In the genomic region with DNA sequence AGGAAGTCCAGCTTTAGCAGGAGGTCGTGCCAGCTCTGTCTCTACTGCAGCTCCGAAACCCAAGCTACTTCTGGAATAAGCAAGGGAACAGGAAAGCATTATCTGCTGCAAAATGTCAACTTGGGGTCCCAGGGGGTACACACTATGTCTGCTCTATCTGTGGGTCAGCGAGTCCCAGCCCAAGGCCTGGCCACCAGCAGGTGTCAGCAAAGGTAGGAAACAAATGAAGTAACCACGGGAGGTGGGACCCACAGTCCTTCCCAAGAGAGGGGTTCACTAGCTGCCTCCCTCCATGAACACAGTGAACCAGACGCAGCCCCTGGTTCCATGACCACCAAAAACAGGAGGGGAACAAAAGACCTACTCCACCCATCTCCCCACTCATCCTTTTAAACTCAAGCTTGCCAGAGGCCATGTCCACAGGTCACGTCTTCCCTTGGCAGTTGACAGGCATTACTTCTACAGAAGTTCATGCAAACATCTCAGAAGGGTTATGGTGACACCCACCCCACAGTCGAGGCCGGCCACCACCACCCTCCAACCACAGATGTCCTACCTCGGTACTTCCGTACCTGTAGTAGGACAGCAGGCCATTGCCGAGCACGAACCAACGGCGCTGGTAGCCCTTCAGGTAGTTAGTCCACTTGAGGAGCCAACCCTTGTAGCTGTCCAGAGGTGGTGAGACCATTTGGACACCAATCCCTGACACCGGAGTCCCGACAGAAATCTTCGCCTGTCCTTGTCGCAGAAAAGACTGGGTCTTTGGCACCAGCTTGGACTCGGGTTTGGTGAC, we compare ENCODE assay signal across 9 mouse cellular contexts. TPM values are rescaled to one million over a fixed set of nuclear protein-coding genes. Genes with fewer than 3 reads are reported as not detected.
DNase-seq lines count a peak whose midpoint lies in the region; ATAC-seq and TF ChIP-seq lines count a peak whose summit lies in the region.
"Had no signal": no experiment of that assay in that cellular context is flagged by ENCODE, and none has a peak within 500 bp of the region (broad histone marks: within the 10 kb centered on the region; RNA-seq: fewer than 3 reads in every experiment).

No protein-coding gene starts in this region.

- no peak for TF ChIP-seq CTCF in stomach, postnatal 0 days (IDR thresholded peaks at IDR 0.05; ENCODE audit: low read depth)

- ATAC-seq in erythroblast, adult 5-6 weeks (replicated peaks; ENCODE audit: low FRiP score, poor library complexity, severe bottlenecking): no peak
- no peak for ATAC-seq in limb, embryonic 14.5 days (ENCODE audit: low FRiP score, low read depth)
- ATAC-seq in stomach, postnatal 0 days (ENCODE audit: low FRiP score, low TSS enrichment): no peak

- peaks cover 12% of the 10 kb centered on the region for H3K4me1 ChIP-seq in erythroblast, embryonic 14.5 days (ENCODE audit: control insufficient read depth)
- H3K4me1 ChIP-seq in limb, embryonic 14.5 days (ENCODE audit: control insufficient read depth, insufficient read depth, low read length): peaks cover 9% of the 10 kb centered on the region; the same call in 1 of the 2 replicates
- H3K4me1 ChIP-seq in stomach, postnatal 0 days (replicated peaks; ENCODE audit: control insufficient read depth, insufficient read depth): 0 out of 2 replicates have a peak, but pooled peaks cover 2% of the 10 kb centered on the region

- peak overlapping the region; percentile 52 for H3K4me3 ChIP-seq in erythroblast, embryonic 14.5 days (replicated peaks)
- H3K4me3 ChIP-seq in limb, embryonic 14.5 days (replicated peaks; ENCODE audit: low read length): peak overlapping the region; percentile 49
- no peak overlapping the region for H3K4me3 ChIP-seq in stomach, postnatal 0 days (ENCODE audit: low read depth, low read length)

- H3K27ac ChIP-seq in limb, embryonic 14.5 days (replicated peaks; ENCODE audit: low read depth, low read length): no peak overlapping the region
- H3K27ac ChIP-seq in stomach, postnatal 0 days (replicated peaks): no peak overlapping the region

- H3K9me3 ChIP-seq in erythroblast, embryonic 14.5 days (ENCODE audit: control insufficient read depth, low read length): no peaks in the 10 kb centered on the region; the same call in 1 of the 2 replicates
- H3K9me3 ChIP-seq in limb, embryonic 14.5 days (ENCODE audit: control insufficient read depth, low read length): no peaks in the 10 kb centered on the region
- no peaks in the 10 kb centered on the region for H3K9me3 ChIP-seq in stomach, postnatal 0 days (ENCODE audit: control insufficient read depth, low read length)

- TF ChIP-seq POLR2A in limb, embryonic 14.5 days (IDR thresholded peaks at IDR 0.05; ENCODE audit: borderline replicate concordance, extremely low read depth, insufficient read depth, insufficient read length): no peak

- WGBS in limb, embryonic 14.5 days: 71% methylated on average over 19 of the region's 19 CpGs
- 73% methylated on average over 19 of the region's 19 CpGs for WGBS in stomach, postnatal 0 days

- H3K9ac ChIP-seq in limb, embryonic 14.5 days (ENCODE audit: low read depth, low read length, severe bottlenecking): no peak overlapping the region
- no peak overlapping the region for H3K9ac ChIP-seq in stomach, postnatal 0 days (ENCODE audit: low read length)

- H3K36me3 ChIP-seq in erythroblast, embryonic 14.5 days (ENCODE audit: control insufficient read depth): no peaks in the 10 kb centered on the region
- H3K36me3 ChIP-seq in limb, embryonic 14.5 days (ENCODE audit: control insufficient read depth, insufficient read depth, low read length): no peaks in the 10 kb centered on the region
- H3K36me3 ChIP-seq in stomach, postnatal 0 days (ENCODE audit: control insufficient read depth, insufficient read depth, low read length): no peaks in the 10 kb centered on the region

- peak; percentile 18 for DNase-seq in right cerebral cortex, postnatal 14 days
- no peak for DNase-seq in right cerebral cortex, adult 18-20 months
- no peak for DNase-seq in limb, embryonic 14.5 days (ENCODE audit: low spot score)
- no peak for DNase-seq in stomach, postnatal 0 days (ENCODE audit: low spot score)
- DNase-seq in retina, embryonic 14.5 days (ENCODE audit: low spot score): no peak
- no peak for DNase-seq in layer of hippocampus, postnatal 25 days (ENCODE audit: extremely low spot score in 1 of 2, low spot score in 1 of 2)

- H3K27me3 ChIP-seq in erythroblast, embryonic 14.5 days (ENCODE audit: control insufficient read depth): peaks cover 44% of the 10 kb centered on the region
- peaks cover 11% of the 10 kb centered on the region; the same call in 1 of the 2 replicates for H3K27me3 ChIP-seq in limb, embryonic 14.5 days (ENCODE audit: control insufficient read depth, insufficient read depth, low read length)
- H3K27me3 ChIP-seq in stomach, postnatal 0 days (ENCODE audit: control insufficient read depth, insufficient read depth, low read length): no peaks in the 10 kb centered on the region

- no peak for TF ChIP-seq EP300 in stomach, postnatal 0 days (optimal IDR thresholded peaks at IDR 0.05)

- peak overlapping the region; percentile 66 for H3K4me2 ChIP-seq in limb, embryonic 14.5 days (replicated peaks; ENCODE audit: low read depth, low read length, severe bottlenecking)
- peak overlapping the region; percentile 69 for H3K4me2 ChIP-seq in stomach, postnatal 0 days (replicated peaks; ENCODE audit: low read depth)

RNA-seq across cellular contexts. Expression of gene Osbp2, which starts 0.8 kb away (rescaled TPM):
- polyA plus RNA-seq in erythroblast, embryonic 14.5 days (2012): not detected in 2 replicates
- total RNA-seq in erythroblast, adult 5-6 weeks (2015; ENCODE audit: low replicate concordance): not detected in 2 replicates
- not detected in 2 replicates for total RNA-seq in erythroblast, adult 5-6 weeks (2017; ENCODE audit: low replicate concordance)
- 0.77 and 0.86 TPM in 2 replicates for polyA plus RNA-seq in limb, embryonic 14.5 days (2012; rRNA removed)
- polyA plus RNA-seq in limb, embryonic 14.5 days (2014; fragmentation: Nextera tagmentation; extraction: Ambion mirVana): 1.3 and 1.5 TPM in 2 replicates
- polyA plus RNA-seq in stomach, postnatal 0 days (2015; fragmentation: Nextera tagmentation; extraction: Ambion mirVana): 0.42 and 0.69 TPM in 2 replicates
- 10 to 100 TPM; 76.4 to 77.6 TPM for total RNA-seq in layer of hippocampus, postnatal 25 days (2021)
- total RNA-seq: common myeloid progenitor, adult 5-6 weeks had no signal

RNA-seq across cellular contexts. Expression of gene 4921536K21Rik, which starts 32.0 kb away (rescaled TPM):
- 0.02 TPM in 1 of 2 replicates, not detected in the other for polyA plus RNA-seq in erythroblast, embryonic 14.5 days (2012)
- total RNA-seq in erythroblast, adult 5-6 weeks (2015; ENCODE audit: low replicate concordance): not detected in 2 replicates
- not detected in 2 replicates for total RNA-seq in erythroblast, adult 5-6 weeks (2017; ENCODE audit: low replicate concordance)
- 0.23 and 0.31 TPM in 2 replicates for polyA plus RNA-seq in limb, embryonic 14.5 days (2012; rRNA removed)
- 0.10 TPM in 1 of 2 replicates, not detected in the other for polyA plus RNA-seq in limb, embryonic 14.5 days (2014; fragmentation: Nextera tagmentation; extraction: Ambion mirVana)
- polyA plus RNA-seq in stomach, postnatal 0 days (2015; fragmentation: Nextera tagmentation; extraction: Ambion mirVana): 0.12 TPM in 2 replicates
- under 1 TPM; 0.62 to 0.63 TPM for total RNA-seq in layer of hippocampus, postnatal 25 days (2021)
- total RNA-seq: common myeloid progenitor, adult 5-6 weeks had no signal

RNA-seq across cellular contexts. Expression of gene Dusp18, which starts 32.2 kb away (rescaled TPM):
- not detected in 2 replicates for polyA plus RNA-seq in erythroblast, embryonic 14.5 days (2012)
- total RNA-seq in erythroblast, adult 5-6 weeks (2015; ENCODE audit: low replicate concordance): not detected in 2 replicates
- 0.09 TPM in 1 of 2 replicates, not detected in the other for total RNA-seq in erythroblast, adult 5-6 weeks (2017; ENCODE audit: low replicate concordance)
- polyA plus RNA-seq in limb, embryonic 14.5 days (2012; rRNA removed): 6.3 and 7.6 TPM in 2 replicates
- 8.0 and 8.5 TPM in 2 replicates for polyA plus RNA-seq in limb, embryonic 14.5 days (2014; fragmentation: Nextera tagmentation; extraction: Ambion mirVana)
- polyA plus RNA-seq in stomach, postnatal 0 days (2015; fragmentation: Nextera tagmentation; extraction: Ambion mirVana): 2.8 TPM in 2 replicates
- total RNA-seq in layer of hippocampus, postnatal 25 days (2021): 10 to 100 TPM; 26.1 to 26.4 TPM

RNA-seq across cellular contexts. Expression of gene Slc35e4, which starts 51.6 kb away (rescaled TPM):
- 0.04 and 0.14 TPM in 2 replicates for polyA plus RNA-seq in erythroblast, embryonic 14.5 days (2012)
- total RNA-seq in erythroblast, adult 5-6 weeks (2015; ENCODE audit: low replicate concordance): 0.38 and 0.63 TPM in 2 replicates
- total RNA-seq in erythroblast, adult 5-6 weeks (2017; ENCODE audit: low replicate concordance): not detected in 2 replicates
- 4.8 and 5.7 TPM in 2 replicates for polyA plus RNA-seq in limb, embryonic 14.5 days (2012; rRNA removed)
- polyA plus RNA-seq in limb, embryonic 14.5 days (2014; fragmentation: Nextera tagmentation; extraction: Ambion mirVana): 3.7 and 4.6 TPM in 2 replicates
- polyA plus RNA-seq in stomach, postnatal 0 days (2015; fragmentation: Nextera tagmentation; extraction: Ambion mirVana): 7.3 and 7.5 TPM in 2 replicates
- total RNA-seq in layer of hippocampus, postnatal 25 days (2021): 10 to 100 TPM; 16.8 to 18.0 TPM
